Mouse (Mus musculus) olfactory bulb, adult 2 months (tissue): Measurements from ENCODE around the gene Tymp. TPM values are rescaled to one million over a fixed set of nuclear protein-coding genes. Genes with fewer than 3 reads are reported as not detected.

Source experiments
- H3K27ac ChIP-seq: fragments of 200-500 bp; 2 replicates; pipeline ENCODE4 v1.5.1; 2012; ENCODE audit warnings: low read depth, low read length; ENCODE audit not compliant: insufficient read depth
- H3K4me1 ChIP-seq: fragments of 200-500 bp; 2 replicates; pipeline ENCODE4 v1.6.1; 2012; ENCODE audit warnings: low read length; ENCODE audit not compliant: control insufficient read depth, insufficient read depth
- H3K4me3 ChIP-seq: fragments of 200-500 bp; 2 replicates; pipeline ENCODE4 v1.5.1; 2012; ENCODE audit warnings: mild to moderate bottlenecking, low read depth, low read length, moderate library complexity; ENCODE audit not compliant: insufficient read depth
- CTCF ChIP-seq: fragments of 200-500 bp; IDR thresholded peaks from 2 replicates; pipeline ENCODE4 v1.5.1; 2012; ENCODE audit warnings: low read depth, mild to moderate bottlenecking, low read length, moderate library complexity; ENCODE audit not compliant: insufficient read depth
- POLR2A ChIP-seq: fragments of 200-500 bp; IDR thresholded peaks from 2 replicates; pipeline ENCODE4 v1.6.1; 2012; ENCODE audit warnings: mild to moderate bottlenecking, low read depth, low read length, moderate library complexity; ENCODE audit not compliant: insufficient read depth
- whole genome bisulfite sequencing: fragments of 180-500 bp; shearing (Covaris S2); methylation state at CpG from one replicate; pipeline ENCODE4 v1.1.7; 2018; 5-methylcytosine and 5-hydroxymethylcytosine counted together
- polyA plus RNA-seq: library from polyadenylated mRNA; stranded (reverse); fragments of >200 nt; gene quantifications from 2 replicates; pipeline ENCODE4 v1.2.4, GENCODE M21; 2012; ENCODE audit warnings: low replicate concordance; ENCODE audit not compliant: missing spikeins, insufficient read depth, insufficient read length

The Tymp gene
- polyA plus RNA-seq, 1 experiment = not detected

DNA sequence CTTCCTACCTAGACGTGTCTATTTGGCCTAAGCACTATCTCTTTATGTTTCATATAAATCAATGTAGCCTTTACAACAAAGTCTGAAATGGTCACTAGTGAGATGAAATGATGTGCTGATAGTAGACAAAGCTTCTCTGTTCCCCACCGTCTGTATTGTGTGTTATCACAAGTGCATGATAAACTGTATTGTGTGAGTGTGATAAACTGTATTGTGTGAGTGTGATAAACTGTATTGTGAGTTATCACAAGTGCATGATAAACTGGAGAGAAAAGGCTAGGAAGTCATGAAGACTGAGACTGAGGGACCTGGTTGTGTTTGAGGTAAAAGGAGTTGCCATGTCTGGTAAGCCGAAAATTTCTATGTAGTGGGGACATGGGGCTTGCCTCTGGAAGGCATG is 18.1 kb downstream of the Tymp start:
- peaks cover 16% of the 10 kb centered on the region for H3K4me1 ChIP-seq
- no peak overlapping the region for H3K27ac ChIP-seq
- no peak overlapping the region for H3K4me3 ChIP-seq
- 78% methylated on average over 3 of the region's 3 CpGs for WGBS
- no peak for TF ChIP-seq CTCF

- under 1% methylated on average over 15 of the region's 15 CpGs for WGBS
- H3K4me3 ChIP-seq = peak overlapping the region; percentile 53
- peaks cover 17% of the 10 kb centered on the region for H3K4me1 ChIP-seq
- H3K27ac ChIP-seq = no peak overlapping the region
- TF ChIP-seq POLR2A (no peak), CTCF (no peak)
These were observed 20.5 kb downstream of the Tymp start for GRCm38 (mm10) chr15:89356372-89356771.

DNA sequence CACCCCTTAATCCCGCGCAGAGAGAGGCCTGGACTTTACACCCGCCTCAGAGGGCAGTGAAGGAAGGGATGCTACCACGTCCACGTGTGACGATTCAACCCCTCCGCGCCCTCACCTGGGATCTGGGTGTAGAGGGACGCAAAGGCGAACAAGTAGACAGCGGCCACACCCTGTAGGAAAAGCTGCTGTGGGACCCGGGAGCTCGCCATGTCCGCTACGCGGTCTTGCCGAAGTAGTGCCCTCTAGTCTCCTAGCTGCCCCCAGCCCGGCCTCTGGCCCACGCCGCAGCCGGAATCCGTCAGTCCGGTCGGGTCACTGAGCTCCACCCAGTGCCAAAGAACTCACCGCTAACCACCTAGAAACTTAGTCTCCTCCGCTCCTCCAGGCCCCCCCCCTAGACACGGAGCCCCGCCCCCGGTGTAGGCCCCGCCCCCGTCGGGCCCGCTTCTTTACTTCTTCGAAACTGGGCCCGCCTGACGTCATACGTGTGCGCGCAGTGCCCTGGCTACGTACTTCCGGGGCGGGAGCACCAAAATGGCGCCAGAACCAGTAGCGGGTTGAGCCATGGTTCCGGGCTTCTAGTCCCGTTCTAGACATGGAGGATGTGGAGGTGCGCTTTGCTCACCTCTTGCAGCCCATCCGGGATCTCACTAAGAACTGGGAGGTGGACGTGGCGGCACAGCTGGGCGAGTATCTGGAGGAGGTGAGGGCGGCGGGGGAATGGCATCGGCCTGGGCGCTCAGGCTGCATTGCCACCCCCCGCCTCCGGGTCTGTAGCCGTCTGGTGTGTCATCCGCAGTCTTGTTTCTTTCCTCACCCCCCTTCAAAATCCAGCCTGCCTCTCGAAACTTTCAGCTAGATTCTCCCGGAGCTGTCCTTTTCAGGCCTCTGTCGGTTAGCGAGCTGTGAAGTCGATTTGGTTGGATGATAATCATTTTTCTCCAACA is 21.3 kb downstream of the Tymp start, which contains the start of the genes Lmf2 and Ncaph2:
Lmf2 (minus strand) TSS at position 419 of the 947 bp plus-strand sequence.
Ncaph2 (plus strand) TSS at position 479 of the 947 bp plus-strand sequence.
- 1% methylated on average over 64 of the region's 64 CpGs for WGBS
- peaks cover 17% of the 10 kb centered on the region for H3K4me1 ChIP-seq
- H3K4me3 ChIP-seq = peak within 1 kb of the TSS; percentile 53

GRCm38 (mm10) chr15:89354455-89354854 is 22.4 kb downstream of the Tymp start:
- peaks cover 17% of the 10 kb centered on the region for H3K4me1 ChIP-seq
- WGBS = 62% methylated on average over 7 of the region's 7 CpGs
- peak overlapping the region; percentile 53; the same call in 1 of the 2 replicates for H3K4me3 ChIP-seq
- TF ChIP-seq CTCF (no peak), POLR2A (no peak)
- no peak overlapping the region for H3K27ac ChIP-seq

More for the DNA sequence above, 21.3 kb downstream of the Tymp start, which contains the start of the genes Lmf2 and Ncaph2:
- H3K27ac ChIP-seq = peak within 1 kb of the TSS; percentile 43
- TF ChIP-seq CTCF (no peak), POLR2A (peak; percentile 52; the same call in 1 of the 2 replicates)

- WGBS = 93% methylated on average over 16 of the region's 16 CpGs
- TF ChIP-seq CTCF (no peak), POLR2A (no peak)
- H3K27ac ChIP-seq = no peak overlapping the region
- peaks cover 17% of the 10 kb centered on the region for H3K4me1 ChIP-seq
- no peak overlapping the region for H3K4me3 ChIP-seq
These were observed 23.0 kb downstream of the Tymp start for GRCm38 (mm10) chr15:89353837-89354236.

DNA sequence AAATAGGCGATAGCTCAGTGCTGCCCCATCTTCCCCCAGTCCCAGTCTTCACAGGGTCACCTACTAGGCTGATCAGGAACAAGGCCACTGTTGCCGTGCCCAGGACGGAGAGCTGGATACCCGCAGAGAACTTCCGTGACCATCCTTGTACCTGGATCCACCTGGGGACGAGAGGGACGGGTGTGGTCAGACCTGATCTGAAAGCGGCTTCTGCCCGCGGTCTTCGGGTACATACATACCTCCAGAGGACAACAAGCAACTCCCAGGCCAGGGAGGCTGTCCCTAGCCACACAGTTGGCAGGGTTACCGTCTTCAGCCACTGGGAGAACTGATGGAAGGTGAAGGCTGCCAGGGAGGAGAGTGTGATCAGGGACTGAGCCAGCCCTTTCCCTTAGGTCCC is 24.0 kb downstream of the Tymp start:
- Histone ChIP-seq H3K4me1 (peaks cover 17% of the 10 kb centered on the region), H3K4me3 (no peak overlapping the region), H3K27ac (no peak overlapping the region)
- TF ChIP-seq CTCF (no peak), POLR2A (no peak)
- 96% methylated on average over 12 of the region's 12 CpGs for WGBS

DNA sequence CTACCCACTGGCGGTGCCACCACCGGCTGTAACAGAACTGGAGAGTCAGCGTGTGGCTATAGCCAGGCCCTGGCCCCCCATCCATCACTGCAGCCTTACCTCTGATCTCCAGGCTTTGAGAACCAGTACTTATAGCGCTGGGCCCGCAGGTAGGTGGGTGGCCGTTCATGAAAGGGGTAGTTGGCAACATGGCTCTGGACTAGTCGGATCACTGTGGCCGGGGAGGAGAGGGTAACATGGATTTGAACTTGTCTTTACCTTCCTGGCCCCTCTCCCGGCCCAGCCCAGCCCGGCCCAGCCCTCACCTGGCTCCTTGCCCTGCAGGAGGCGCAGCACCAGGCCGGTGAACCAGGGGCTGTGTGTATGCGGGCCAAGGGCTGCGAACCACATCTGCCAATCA is 24.8 kb downstream of the Tymp start:
- WGBS = 92% methylated on average over 14 of the region's 14 CpGs
- peaks cover 15% of the 10 kb centered on the region for H3K4me1 ChIP-seq
- H3K27ac ChIP-seq = no peak overlapping the region
- TF ChIP-seq POLR2A (no peak), CTCF (no peak)
- no peak overlapping the region for H3K4me3 ChIP-seq

GRCm38 (mm10) chr15:89351302-89351701 is 25.5 kb downstream of the Tymp start:
- TF ChIP-seq CTCF (no peak), POLR2A (no peak)
- WGBS = 85% methylated on average over 15 of the region's 15 CpGs
- Histone ChIP-seq H3K4me3 (no peak overlapping the region), H3K4me1 (peaks cover 14% of the 10 kb centered on the region), H3K27ac (no peak overlapping the region)

GRCm38 (mm10) chr15:89350447-89350846 is 26.4 kb downstream of the Tymp start:
- WGBS = 79% methylated on average over 5 of the region's 5 CpGs
- TF ChIP-seq CTCF = no peak
- no peak for TF ChIP-seq POLR2A

GRCm38 (mm10) chr15:89343325-89343724 is 33.5 kb downstream of the Tymp start:
- H3K27ac ChIP-seq = no peak overlapping the region
- TF ChIP-seq POLR2A = no peak
- TF ChIP-seq CTCF = no peak
- H3K4me1 ChIP-seq = no peaks in the 10 kb centered on the region
- H3K4me3 ChIP-seq = no peak overlapping the region
- 83% methylated on average over 3 of the region's 3 CpGs for WGBS

More at GRCm38 (mm10) chr15:89350447-89350846, 26.4 kb downstream of the Tymp start:
- no peak overlapping the region for H3K27ac ChIP-seq
- H3K4me1 ChIP-seq = peaks cover 13% of the 10 kb centered on the region
- H3K4me3 ChIP-seq = no peak overlapping the region
